Mouse (Mus musculus): ENCODE data around the gene Nfkb2.

Nfkb2 gene

DNA sequence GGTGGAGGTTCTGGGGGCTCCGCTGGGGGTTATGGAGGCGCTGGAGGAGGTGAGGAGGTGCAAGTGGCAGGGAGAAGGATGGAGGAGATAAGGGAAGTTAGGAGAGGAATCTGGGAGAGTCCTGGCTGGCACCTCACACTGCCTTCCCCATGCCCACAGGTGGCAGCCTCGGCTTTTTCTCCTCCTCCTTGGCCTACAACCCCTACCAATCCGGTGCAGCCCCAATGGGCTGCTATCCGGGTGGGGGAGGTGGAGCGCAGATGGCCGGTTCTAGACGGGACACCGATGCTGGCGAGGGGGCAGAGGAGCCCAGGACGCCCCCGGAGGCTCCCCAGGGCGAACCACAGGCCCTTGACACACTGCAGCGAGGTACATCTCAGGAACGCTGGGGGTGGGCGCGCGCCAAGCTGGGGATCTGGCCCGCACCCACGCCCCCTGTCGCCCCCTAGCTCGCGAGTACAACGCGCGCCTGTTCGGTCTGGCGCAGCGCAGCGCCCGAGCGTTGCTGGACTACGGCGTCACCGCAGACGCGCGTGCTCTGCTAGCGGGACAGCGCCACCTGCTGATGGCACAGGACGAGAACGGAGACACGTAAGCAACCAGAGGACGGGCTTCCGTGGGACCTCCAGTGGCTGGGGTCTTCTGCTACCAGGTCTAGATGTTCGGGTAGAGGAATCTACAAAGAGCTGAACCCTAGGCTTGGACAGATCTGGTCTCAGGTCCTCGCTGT is 4.8 kb downstream of the Nfkb2 start:
- peak; percentile 93 for DNase-seq (ENCODE audit: low read depth, low spot score)

DNA sequence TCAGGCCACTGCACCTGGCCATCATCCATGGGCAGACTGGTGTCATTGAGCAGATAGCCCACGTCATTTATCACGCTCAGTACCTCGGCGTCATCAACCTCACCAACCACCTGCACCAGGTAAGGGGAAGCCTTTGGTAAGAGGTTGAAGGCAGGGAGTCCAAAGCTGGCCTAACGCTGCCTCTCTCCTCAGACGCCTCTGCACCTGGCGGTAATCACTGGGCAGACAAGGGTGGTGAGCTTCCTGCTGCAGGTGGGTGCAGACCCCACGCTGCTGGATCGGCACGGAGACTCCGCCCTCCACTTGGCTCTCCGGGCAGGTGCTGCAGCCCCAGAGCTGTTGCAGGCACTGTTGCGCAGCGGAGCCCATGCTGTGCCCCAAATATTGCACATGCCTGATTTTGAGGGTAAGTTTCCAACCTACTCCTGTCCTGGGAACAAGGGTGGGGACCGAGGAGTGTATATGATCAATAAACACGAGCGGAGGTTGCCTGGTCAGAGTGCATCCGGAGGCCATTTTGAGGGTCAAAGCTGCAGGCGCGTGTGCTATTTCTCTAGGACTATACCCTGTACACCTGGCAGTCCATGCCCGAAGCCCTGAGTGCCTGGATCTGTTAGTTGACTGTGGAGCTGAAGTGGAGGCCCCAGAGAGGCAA is 5.7 kb downstream of the Nfkb2 start:
- no peak for DNase-seq (ENCODE audit: low read depth, low spot score)

DNA sequence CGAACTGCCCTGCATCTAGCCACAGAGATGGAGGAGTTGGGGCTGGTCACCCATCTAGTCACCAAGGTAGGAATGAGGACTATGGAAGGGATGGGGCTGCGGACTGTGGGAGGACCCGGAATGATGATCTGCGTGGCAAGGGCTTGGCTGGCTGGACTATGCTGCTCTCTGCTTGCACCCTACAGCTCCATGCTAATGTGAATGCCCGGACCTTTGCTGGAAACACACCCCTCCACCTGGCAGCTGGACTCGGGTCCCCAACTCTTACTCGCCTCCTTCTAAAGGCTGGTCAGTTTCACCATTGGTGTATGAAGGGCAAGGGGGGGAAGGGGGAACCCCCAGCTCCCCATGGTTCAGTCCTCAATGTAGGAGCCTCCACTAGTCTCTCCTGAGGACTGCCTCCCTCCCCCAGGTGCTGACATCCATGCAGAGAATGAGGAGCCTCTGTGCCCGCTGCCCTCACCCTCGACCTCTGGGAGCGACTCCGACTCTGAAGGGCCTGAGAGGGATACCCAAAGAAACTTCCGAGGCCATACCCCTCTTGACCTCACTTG is 6.3 kb downstream of the Nfkb2 start:
- DNase-seq (ENCODE audit: low read depth, low spot score) = no peak

DNA sequence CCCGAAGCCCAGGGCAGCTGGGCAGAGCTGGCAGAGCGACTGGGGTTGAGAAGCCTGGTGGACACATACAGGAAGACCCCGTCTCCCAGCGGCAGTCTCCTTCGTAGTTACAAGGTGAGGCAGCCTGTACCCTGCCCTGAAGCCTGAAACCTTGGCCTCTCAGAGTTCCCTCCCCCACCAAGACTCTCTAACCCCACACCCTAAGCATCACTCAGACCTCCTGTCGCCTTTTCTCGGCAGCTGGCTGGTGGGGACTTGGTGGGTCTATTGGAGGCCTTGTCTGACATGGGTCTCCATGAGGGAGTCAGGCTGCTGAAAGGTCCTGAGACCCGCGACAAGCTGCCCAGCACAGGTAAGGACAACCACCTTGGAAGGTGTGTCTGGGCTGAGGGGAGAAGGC is 7.2 kb downstream of the Nfkb2 start:
- no peak for DNase-seq (ENCODE audit: low read depth, low spot score)

DNA sequence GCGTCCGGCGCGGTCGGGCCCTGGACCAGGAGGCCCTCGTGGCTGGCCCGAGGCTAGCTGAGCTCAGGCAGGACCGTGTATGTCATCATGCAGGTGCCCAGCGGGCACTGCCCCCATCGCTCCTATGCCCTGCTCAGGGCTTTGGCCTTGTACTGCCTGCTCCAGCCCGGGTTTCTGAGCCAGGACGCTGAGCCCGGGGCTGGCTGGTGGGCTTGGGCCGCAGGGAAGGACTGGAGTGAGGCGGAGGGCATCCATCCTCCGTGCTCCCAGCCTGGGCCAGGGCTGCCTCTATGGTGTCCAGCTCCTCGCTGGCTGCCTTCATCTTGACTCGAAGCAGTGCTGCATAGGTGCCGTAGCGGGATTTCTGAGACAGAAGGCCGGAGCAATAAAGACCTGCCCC is 8.4 kb downstream of the Nfkb2 start:
- DNase-seq (ENCODE audit: low read depth, low spot score) = no peak

DNA sequence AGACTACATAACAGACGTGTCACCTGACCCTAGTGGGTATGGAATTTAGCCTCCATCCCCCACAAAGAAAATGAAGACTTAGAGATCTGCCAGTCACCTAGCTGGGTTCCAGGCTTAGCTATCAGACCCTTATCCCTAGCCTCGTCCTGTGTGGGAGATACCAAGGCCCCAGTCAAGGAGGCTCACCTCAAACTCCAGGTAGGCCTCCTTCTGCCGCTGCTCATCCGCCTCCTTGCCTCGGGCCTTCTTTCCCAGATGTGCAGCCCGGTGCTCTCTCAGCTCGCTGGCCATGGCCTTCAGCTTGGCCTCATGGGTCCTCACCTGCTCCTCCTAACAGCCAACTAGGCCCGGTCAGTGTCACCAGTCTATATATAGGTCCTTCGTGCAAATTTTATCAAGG is 9.0 kb downstream of the Nfkb2 start:
- DNase-seq (ENCODE audit: low read depth, low spot score) = no peak

DNA sequence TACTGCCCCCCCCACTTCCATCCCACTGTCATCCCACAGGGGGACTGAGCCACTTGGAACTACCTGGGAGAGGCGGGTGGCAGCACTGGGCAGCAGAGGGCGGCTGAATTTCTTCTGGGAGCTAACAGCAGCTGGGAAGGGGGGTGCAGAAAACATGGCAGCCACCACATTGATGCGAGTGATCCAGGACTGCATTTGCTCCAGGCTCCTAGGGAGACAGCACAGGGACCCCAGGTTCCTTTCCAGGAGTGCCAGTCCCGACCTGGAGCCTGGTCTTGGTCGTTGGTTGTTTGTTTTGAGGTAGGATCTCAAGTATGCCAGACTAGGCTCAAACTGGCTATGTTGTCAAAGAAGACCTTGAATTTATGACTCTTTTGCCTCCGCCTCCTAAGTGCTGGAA is 9.5 kb downstream of the Nfkb2 start:
- no peak for DNase-seq (ENCODE audit: low read depth, low spot score)

DNA sequence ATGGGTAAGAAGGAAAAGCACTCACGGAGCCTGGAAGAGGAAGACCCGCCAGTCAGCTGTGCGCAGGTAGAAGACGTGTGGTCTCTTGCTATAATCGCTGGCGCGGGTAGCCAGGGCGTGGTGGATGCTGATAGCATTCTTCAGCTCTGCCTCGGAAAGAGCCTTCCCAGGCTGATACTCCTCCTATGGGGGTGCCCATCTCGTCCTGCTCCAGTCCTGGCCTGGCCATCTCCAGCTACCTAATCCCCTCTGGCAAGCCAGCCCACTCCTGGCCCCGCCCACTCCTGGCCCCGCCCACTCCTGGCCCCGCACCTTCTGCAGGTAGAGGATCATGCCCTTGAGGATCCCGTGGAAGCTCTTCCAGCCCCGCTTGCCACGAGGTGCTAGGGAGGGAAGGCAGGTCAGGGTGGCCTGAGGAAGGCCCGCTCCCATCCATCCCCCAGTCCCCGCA is 10.1 kb downstream of the Nfkb2 start:
- no peak for DNase-seq (ENCODE audit: low read depth, low spot score)

DNA sequence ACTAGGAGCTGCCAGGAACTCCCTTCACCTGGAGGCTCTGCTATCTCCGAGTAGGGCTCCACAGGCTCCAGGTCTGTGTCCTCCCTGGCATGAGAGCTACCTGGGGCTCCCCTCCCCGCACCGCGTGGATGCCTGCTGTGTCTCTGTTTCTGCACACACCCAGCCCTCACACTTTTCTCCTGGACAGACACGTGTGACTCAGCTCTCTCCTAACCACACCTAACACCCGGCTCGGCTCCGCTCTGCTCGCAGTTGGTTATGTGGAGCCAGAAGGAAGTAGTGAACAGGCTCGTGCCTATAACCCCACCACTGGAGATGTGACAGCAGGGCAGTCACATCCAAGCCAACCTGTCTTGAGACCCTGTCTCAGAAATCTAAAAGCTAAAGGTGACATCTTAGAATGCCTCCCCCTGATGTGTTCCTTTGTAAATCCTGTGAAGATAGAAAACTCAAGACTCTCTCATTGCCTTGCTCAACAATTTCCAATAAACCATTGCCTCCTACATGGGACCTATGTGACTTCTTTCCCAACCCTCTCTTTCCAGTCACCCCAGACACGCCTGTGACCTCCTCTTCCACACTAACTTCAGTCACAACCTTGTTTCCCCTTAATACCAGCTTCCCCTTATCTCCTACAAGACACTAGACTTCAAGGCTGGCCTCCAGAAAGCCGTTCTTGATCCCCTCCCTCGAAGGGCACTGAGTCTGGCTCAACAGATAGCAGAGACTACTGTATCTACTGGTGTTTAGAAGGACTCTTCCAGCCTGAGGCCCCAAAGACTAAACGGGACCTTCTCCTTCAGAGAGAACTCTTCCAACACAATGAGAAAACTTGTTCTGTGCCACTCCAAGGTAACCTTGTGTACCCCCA is 11.0 kb downstream of the Nfkb2 start:
- DNase-seq (ENCODE audit: low read depth, low spot score) = no peak

DNA sequence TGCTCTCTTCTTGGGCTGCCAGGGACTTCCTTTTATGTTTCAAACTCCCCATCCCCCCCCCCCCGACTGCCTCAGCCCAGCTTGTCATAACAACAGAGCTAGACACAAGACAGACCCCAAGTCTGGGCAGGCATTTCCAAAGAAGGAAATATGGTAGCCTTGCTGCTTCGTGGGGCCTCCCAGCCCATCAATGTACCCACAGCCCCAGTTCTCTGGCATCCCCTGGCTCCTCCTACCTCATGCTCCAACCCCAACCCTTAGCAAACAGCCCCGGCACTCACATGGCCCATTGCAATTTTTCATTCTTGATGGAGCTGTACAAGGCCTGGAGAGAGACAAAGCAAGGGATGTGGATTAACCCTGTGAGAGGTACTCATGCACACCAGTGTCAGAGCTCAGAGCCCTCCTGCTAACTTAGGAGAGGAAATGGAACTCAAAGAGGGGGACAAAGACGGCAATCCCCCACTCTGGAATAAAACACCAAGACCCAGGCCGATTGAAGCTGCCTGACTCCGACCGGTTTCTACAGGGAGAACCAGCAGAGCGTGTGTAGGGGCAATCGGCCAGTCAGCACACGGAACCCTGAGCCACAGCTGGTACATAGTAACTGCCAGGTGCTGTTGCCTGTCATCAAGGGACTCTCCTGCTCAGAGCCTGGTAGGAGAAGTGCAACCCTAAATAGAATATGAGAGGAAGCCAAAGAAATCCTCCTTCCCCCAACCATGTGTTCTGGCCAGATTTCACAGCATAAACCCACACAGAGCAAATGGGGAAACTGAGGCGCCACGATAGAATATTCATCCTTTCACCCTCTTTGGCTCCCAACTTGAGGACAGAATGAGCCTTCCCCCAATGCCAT is 11.9 kb downstream of the Nfkb2 start:
- DNase-seq (ENCODE audit: low read depth, low spot score) = no peak

DNA sequence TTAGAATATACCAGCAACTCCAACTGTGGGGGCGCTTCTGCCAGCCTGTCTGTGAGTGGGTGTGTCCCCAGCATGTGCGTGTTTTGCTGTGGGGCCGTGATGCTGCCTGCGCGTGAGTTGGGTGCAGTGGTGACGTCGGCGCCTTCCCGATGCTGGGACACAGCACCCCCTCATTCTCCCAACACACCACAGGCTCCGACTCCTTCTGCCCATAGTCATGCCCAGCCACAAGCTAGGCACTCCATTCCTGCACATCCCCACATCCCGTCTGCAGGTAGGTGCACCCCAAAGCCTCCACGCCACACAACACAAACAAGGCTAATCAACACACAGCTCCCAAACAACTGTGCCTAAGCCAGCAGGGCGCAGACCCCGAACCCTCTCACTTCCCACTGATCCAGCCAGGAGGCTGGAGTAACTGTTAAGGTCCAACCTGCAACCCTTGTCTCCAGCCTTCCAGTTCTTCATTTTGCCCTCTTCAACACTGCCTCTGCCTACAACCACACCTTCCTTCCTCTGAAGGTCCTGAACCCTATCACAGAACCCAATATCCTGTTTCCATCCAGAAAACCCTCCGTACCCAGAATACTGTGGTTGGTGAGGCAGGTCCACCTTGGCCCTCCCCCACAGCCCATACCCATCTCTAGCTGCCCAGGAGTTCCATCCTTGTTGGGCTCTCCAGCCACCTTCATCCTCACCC is 12.9 kb downstream of the Nfkb2 start:
- DNase-seq (ENCODE audit: low read depth, low spot score) = no peak

DNA sequence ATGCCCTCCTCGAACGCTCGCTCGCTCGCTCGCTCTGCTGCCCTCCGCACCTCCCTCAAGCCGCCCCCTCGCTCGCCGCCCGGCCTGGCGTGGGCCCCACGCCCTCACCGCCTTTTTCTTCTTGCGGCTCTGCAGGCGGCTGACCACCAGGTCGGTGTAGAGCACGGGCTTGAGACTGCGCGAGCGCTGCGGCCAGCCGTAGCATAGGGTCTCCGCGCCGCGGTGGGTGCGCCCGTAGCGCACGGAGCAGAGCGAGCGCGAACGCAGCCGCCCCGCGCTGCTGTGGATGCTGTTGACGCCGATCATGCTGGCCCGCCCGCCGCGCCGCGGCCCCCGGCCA is 13.4 kb downstream of the Nfkb2 start:
- DNase-seq (ENCODE audit: low read depth, low spot score) = peak; percentile 55

DNA sequence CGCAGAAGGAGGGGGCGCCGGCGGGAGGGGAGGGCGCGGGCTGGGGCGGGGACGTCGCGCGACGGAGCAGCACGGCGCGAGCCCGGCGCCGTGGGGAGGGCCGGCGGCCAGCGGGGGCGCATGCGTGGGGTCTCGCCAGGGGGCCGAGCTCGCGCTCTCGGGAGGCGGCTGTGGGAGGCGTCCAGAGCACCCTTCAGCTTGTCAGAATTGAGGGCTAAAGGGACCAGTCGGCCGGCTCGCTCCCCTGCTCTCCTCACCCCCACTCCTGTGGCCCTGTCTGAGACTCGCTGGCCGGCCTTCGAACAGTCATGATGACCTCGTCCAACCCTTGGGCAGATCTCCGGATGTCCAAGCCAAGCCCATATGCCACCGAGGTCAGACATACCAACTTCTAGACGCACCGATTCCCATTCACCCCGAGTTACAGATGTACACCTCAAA is 13.9 kb downstream of the Nfkb2 start:
- DNase-seq (ENCODE audit: low read depth, low spot score) = no peak

DNA sequence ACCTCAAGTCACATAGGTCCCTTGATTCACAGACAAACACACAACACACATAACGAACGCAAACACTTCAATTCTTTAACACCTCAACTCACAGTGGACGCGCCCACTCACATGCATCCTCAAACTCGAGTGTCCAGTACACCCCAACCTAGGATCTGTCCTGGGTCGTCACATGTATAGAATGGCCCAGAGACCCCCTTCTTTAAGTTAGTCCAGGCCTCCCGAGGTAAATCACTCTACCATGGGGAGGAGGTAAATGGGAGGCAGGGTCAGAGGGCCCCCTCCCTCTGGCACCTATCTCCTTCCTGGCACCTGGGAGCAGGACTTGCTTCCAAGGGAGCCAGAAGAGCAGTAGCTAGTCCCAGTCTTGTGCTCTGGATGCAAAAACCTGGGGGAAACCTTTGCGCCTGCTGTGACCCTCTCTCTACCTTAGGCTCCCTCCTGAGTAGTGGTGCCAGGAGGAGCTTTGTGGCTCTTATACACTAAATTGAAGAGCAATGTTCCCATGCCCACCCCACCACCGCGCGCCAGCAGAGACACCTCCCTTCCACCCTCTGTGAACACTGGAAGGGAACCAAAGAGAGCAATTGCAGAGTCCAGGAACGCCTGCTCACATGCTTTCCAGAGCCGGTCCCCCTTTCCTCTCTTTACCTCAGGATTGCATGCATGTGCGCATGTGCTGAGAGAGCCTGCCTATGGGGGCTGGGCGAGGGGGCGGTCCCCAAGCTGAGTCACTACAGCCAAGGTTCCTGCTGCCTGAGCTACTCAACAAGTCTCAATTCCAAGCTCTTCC is 14.7 kb downstream of the Nfkb2 start:
- peak; percentile 85 for DNase-seq (ENCODE audit: low read depth, low spot score)

DNA sequence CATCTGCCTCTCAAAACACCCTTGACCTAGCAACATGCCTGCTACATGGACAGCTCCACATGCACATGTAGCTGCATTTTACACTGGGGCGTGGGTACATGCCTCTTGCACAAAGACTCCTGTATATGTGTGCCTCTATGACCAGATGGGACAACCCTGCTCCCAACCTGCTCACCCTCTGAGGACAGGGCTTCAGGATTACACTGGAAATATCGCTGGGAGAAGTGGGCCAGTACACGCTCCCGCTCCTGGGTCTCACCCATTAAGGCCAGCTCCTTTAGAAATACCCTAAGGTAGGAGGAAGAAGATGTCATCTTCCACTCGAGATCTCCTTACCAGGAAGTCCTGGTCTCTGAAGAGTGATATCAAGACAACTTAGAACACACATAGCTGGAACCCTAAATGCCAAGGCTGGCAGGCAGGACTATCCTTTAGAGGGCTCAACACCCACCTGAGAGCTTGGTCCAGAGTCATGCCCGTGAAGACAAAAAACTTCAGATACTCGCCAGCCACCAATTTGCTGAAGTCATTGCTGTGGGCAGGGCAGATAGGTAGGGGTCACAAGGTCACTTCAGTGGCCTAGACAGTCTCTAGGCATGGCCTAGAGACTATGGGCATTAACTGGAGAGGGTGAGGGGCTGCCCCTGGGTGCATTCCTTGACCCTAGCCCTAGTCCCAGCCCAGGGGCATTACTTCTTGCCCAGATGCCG is 16.1 kb downstream of the Nfkb2 start:
- DNase-seq (ENCODE audit: low read depth, low spot score) = no peak

DNA sequence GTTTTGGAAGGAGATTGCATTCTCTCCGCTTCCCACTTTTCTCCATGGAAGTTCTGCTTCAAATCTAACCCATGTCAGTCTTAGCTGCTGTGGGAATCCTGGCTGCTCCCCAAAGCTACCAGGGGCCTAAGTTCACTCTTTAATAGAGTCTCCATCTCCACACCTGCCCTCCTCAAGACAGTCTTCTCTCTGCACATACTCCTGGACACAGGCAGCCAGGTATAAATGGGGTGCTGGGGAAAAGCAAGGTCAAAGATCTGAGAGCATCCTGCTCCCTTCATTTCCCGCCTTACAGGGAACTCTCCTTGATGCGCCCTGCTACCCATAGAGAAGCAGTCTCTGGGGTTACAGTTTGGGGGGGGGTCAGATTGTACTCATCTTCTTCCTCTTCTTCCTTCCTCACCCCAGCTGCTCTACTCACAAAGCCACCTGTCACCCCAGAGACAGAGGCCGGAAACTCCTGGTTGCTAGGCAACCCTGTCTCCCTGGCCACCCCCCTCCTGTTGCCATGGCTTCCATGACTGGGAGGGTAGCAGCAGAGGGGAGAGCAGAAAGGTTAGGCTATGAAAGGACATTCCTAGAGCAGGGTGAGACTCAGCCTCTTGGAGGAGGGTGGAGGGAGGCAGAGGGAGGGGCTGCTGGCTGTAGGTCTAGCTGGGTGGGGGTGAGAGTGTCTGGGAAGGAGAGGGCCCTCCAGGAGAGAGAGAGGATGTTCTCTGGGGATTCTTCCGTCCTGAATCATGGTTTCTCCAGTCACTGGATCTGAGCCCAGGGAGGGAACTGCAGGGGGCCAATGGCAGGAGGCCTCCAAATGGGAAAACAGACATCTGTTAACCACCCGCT is 17.2 kb downstream of the Nfkb2 start:
- DNase-seq (ENCODE audit: low read depth, low spot score) = peak; percentile 57

DNA sequence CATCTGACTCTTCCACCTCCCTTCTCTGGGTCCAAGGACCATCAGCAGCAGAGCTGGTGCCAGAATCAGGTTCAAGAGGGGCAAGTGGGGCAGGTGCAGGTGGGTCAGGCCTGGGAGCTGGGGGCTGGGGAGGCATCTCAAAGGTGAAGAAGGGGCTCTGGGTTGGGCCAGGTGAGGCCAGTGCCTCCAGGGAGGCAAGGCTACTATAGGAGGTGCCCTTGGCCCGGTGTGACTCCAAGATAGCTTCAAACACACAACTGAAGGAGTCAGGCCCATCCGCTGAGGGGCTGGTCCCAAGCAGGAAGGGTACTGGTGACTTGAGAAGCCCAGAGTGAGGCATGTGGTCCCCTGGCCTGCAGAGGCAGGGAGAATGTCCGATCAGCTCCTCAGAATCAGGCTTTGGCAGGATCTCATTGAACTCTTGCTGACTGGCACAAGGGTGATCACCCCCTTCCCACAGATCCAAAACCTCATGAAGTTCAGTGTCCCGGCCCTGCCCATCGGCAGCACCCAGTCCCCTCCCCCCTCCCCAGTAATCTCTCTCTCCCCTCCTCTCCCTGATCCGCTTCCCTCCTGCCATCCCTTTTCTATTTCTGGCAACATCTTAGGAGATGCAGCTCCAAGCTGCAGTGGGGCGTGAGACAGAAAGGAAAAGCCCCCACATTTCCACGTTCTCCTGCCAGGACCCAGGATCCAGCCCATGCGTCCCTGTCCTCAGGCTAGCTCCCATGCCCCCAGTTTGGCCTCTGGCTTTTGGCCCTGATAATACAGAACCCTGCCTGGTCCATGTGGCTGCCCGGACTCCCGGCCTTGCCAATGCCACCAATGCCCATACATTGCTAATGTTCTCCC is 18.2 kb downstream of the Nfkb2 start:
- DNase-seq (ENCODE audit: low read depth, low spot score) = no peak
